Mouse (Mus musculus) CH12.LX (cell line): ENCODE data around the gene Ptprg. TPM values are rescaled to one million over a fixed set of nuclear protein-coding genes. Genes with fewer than 3 reads are reported as not detected.

ENCODE experiments used
- DNase-seq: peaks from one replicate; pipeline ENCODE4 v3.0.0-alpha.2; 2013; ENCODE audit errors: extremely low read depth
- H3K27ac ChIP-seq: 2 replicates; pipeline ENCODE4 v1.5.1; 2012; ENCODE audit warnings: low read depth, mild to moderate bottlenecking, control low read depth, moderate library complexity; ENCODE audit not compliant: insufficient read depth
- H3K27me3 ChIP-seq: replicated peaks from 2 replicates; pipeline ENCODE3; 2012; ENCODE audit warnings: inconsistent platforms
- H3K36me3 ChIP-seq, 2 experiments: replicated peaks in 1 of 2; 2 replicates each; pipeline versions ENCODE3 to v1.6.1; 2012; ENCODE audit warnings: inconsistent platforms in 1 of 2, low read length in 1 of 2, mild to moderate bottlenecking in 1 of 2, mixed read lengths in 1 of 2, moderate library complexity in 1 of 2; ENCODE audit not compliant: control insufficient read depth in 1 of 2, insufficient read depth in 1 of 2
- H3K4me1 ChIP-seq, 2 experiments: 2 replicates each; pipeline ENCODE4 v1.6.1; 2012; ENCODE audit warnings: inconsistent platforms in 1 of 2, moderate library complexity in 1 of 2; ENCODE audit not compliant: insufficient read depth in 2 of 2, control insufficient read depth in 1 of 2
- H3K4me2 ChIP-seq: 2 replicates; pipeline ENCODE4 v1.6.1; 2012; ENCODE audit warnings: low read depth, mild to moderate bottlenecking, control low read depth; ENCODE audit not compliant: poor library complexity, insufficient read depth, severe bottlenecking
- H3K4me3 ChIP-seq, 3 experiments: fragments of 150-350 bp in 1 of 3; sonication (generic) in 1 of 3; replicated peaks in 1 of 3; 2 replicates each; pipeline versions ENCODE3 to v1.5.1; 2011 to 2012; ENCODE audit warnings: low read depth in 2 of 3, low read length in 2 of 3, mild to moderate bottlenecking in 2 of 3, moderate library complexity in 2 of 3, control low read depth in 1 of 3, improper control_type of control experiment in 1 of 3, inconsistent platforms in 1 of 3, mixed read lengths in 1 of 3; ENCODE audit not compliant: poor library complexity in 1 of 3
- H3K79me2 ChIP-seq: replicated peaks from 2 replicates; pipeline ENCODE4 v1.6.1; 2012; ENCODE audit warnings: mild to moderate bottlenecking, moderate library complexity; ENCODE audit not compliant: control insufficient read depth, poor library complexity, insufficient read depth, severe bottlenecking; ENCODE audit errors: extremely low read depth
- H3K9ac ChIP-seq: 2 replicates; pipeline ENCODE4 v1.6.1; 2012; ENCODE audit warnings: low read depth, mild to moderate bottlenecking, control low read depth, moderate library complexity; ENCODE audit not compliant: insufficient read depth
- H3K9me3 ChIP-seq: replicated peaks from 2 replicates; pipeline ENCODE3; 2012; ENCODE audit warnings: low read length, inconsistent platforms, mixed read lengths
- BHLHE40 ChIP-seq: IDR thresholded peaks from 2 replicates; pipeline ENCODE4 v1.6.1; 2011; ENCODE audit warnings: mild to moderate bottlenecking, low read depth, low read length, improper control_type of control experiment
- CHD2 ChIP-seq: IDR thresholded peaks from 2 replicates; pipeline ENCODE4 v1.6.1; 2011; ENCODE audit warnings: low read length, improper control_type of control experiment
- CTCF ChIP-seq, 2 experiments: IDR thresholded peaks in 1 of 2; conservative IDR thresholded peaks in 1 of 2; 2 replicates each; pipeline ENCODE4 v1.5.1; 2011 to 2012; ENCODE audit warnings: low read depth in 2 of 2, low read length in 2 of 2, improper control_type of control experiment in 1 of 2, inconsistent platforms in 1 of 2, mild to moderate bottlenecking in 1 of 2, moderate library complexity in 1 of 2
- E2F4 ChIP-seq: IDR thresholded peaks from 2 replicates; pipeline ENCODE4 v1.6.1; 2011; ENCODE audit warnings: low read depth, low read length, improper control_type of control experiment; ENCODE audit not compliant: insufficient replicate concordance
- EP300 ChIP-seq: IDR thresholded peaks from 2 replicates; pipeline ENCODE4 v1.6.1; 2011; ENCODE audit warnings: low read length, improper control_type of control experiment
- GABPA ChIP-seq: IDR thresholded peaks from 2 replicates; pipeline ENCODE4 v1.6.1; 2012; ENCODE audit warnings: low read depth, low read length, improper control_type of control experiment, inconsistent platforms; ENCODE audit not compliant: insufficient replicate concordance
- HCFC1 ChIP-seq: IDR thresholded peaks from 2 replicates; pipeline ENCODE4 v1.6.1; 2012; ENCODE audit warnings: low read depth, mild to moderate bottlenecking, inconsistent platforms, low read length, improper control_type of control experiment
- IRF4 ChIP-seq: IDR thresholded peaks from 2 replicates; pipeline ENCODE4 v1.6.1; 2014; ENCODE audit warnings: low read depth, mild to moderate bottlenecking, inconsistent platforms, low read length, improper control_type of control experiment
- JUN ChIP-seq: IDR thresholded peaks from 2 replicates; pipeline ENCODE4 v1.6.1; 2011; ENCODE audit warnings: low read depth, mild to moderate bottlenecking, low read length, improper control_type of control experiment, moderate library complexity; ENCODE audit not compliant: insufficient read depth
- JUND ChIP-seq: conservative IDR thresholded peaks from 2 replicates; pipeline ENCODE4 v1.6.1; 2011; ENCODE audit warnings: low read depth, low read length, improper control_type of control experiment
- KAT2A ChIP-seq: IDR thresholded peaks from 2 replicates; pipeline ENCODE4 v1.6.1; 2012; ENCODE audit warnings: low read length, improper control_type of control experiment, inconsistent platforms; ENCODE audit not compliant: insufficient replicate concordance
- MAFK ChIP-seq: IDR thresholded peaks from 2 replicates; pipeline ENCODE4 v1.6.1; 2011; ENCODE audit warnings: low read length, improper control_type of control experiment; ENCODE audit not compliant: insufficient replicate concordance
- MAX ChIP-seq: IDR thresholded peaks from 2 replicates; pipeline ENCODE4 v1.6.1; 2011; ENCODE audit warnings: low read length, improper control_type of control experiment
- MAZ ChIP-seq: IDR thresholded peaks from 2 replicates; pipeline ENCODE4 v1.6.1; 2012; ENCODE audit warnings: low read depth, mild to moderate bottlenecking, inconsistent platforms, low read length, improper control_type of control experiment, moderate library complexity
- MEF2A ChIP-seq: IDR thresholded peaks from 2 replicates; pipeline ENCODE4 v1.6.1; 2014; ENCODE audit warnings: low read depth, mild to moderate bottlenecking, inconsistent platforms, low read length, improper control_type of control experiment, borderline replicate concordance
- MYC ChIP-seq: IDR thresholded peaks from 2 replicates; pipeline ENCODE4 v1.6.1; 2011; ENCODE audit warnings: low read depth, mild to moderate bottlenecking, improper control_type of control experiment, low read length
- NELFE ChIP-seq: IDR thresholded peaks from 2 replicates; pipeline ENCODE4 v1.6.1; 2011; ENCODE audit warnings: low read depth, low read length, improper control_type of control experiment
- PAX5 ChIP-seq: IDR thresholded peaks from 2 replicates; pipeline ENCODE4 v1.6.1; 2012; ENCODE audit warnings: low read length, inconsistent platforms, mixed read lengths
- POLR2A ChIP-seq: IDR thresholded peaks from 2 replicates; pipeline ENCODE4 v1.6.1; 2011; ENCODE audit warnings: low read depth, mild to moderate bottlenecking, improper control_type of control experiment, low read length
- POLR2AphosphoS2 ChIP-seq: IDR thresholded peaks from 2 replicates; pipeline ENCODE4 v1.6.1; 2011; ENCODE audit warnings: low read depth, low read length, improper control_type of control experiment
- RCOR1 ChIP-seq: conservative IDR thresholded peaks from 2 replicates; pipeline ENCODE4 v1.6.1; 2012; ENCODE audit warnings: low read depth, mild to moderate bottlenecking, inconsistent platforms, low read length, improper control_type of control experiment
- SMC3 ChIP-seq: IDR thresholded peaks from 2 replicates; pipeline ENCODE4 v1.6.1; 2011; ENCODE audit warnings: low read depth, low read length, improper control_type of control experiment
- TBP ChIP-seq: conservative IDR thresholded peaks from 2 replicates; pipeline ENCODE4 v1.6.1; 2011; ENCODE audit warnings: low read depth, low read length, improper control_type of control experiment
- TCF12 ChIP-seq: IDR thresholded peaks from 2 replicates; pipeline ENCODE4 v1.6.1; 2014; ENCODE audit warnings: low read depth, mild to moderate bottlenecking, inconsistent platforms, low read length, improper control_type of control experiment
- UBTF ChIP-seq: IDR thresholded peaks from 2 replicates; pipeline ENCODE4 v1.6.1; 2012; ENCODE audit warnings: low read depth, mild to moderate bottlenecking, inconsistent platforms, low read length, improper control_type of control experiment, moderate library complexity
- USF1 ChIP-seq: IDR thresholded peaks from 2 replicates; pipeline ENCODE4 v1.6.1; 2014; ENCODE audit warnings: low read depth, mild to moderate bottlenecking, inconsistent platforms, low read length, improper control_type of control experiment
- ZC3H11A ChIP-seq: IDR thresholded peaks from 2 replicates; pipeline ENCODE4 v1.6.1; 2012; ENCODE audit warnings: low read depth, mild to moderate bottlenecking, inconsistent platforms, low read length, improper control_type of control experiment
- ZKSCAN1 ChIP-seq: IDR thresholded peaks from 2 replicates; pipeline ENCODE4 v1.6.1; 2012; ENCODE audit warnings: low read depth, inconsistent platforms, low read length, improper control_type of control experiment, borderline replicate concordance
- ZNF384 ChIP-seq: IDR thresholded peaks from 2 replicates; pipeline ENCODE4 v1.6.1; 2012; ENCODE audit warnings: low read depth, low read length, improper control_type of control experiment, inconsistent platforms
- dilution Hi-C: fragments of 300-500 bp; cut with MboI; formaldehyde crosslinking; loops from 2 replicates; pipeline ENCODE4 v1.14.3; 2020; ENCODE audit warnings: low sequenced_read_pairs; ENCODE audit not compliant: extremely low pct_unique_long_range_greater_than_20kb, extremely low pct_ligation_motif_present
- in situ Hi-C: fragments of 300-500 bp; cut with MboI; formaldehyde crosslinking; loops from 3 replicates; pipeline ENCODE4 v1.14.3; 2019; ENCODE audit warnings: low sequenced_read_pairs, low pct_ligation_motif_present, low pct_unique_long_range_greater_than_20kb, mixed read lengths
- polyA plus RNA-seq: library from polyadenylated mRNA; unstranded; fragments of >175 nt; gene quantifications from 2 replicates; pipeline ENCODE4 v1.2.1, GENCODE M21; 2012; ENCODE audit warnings: low read depth; ENCODE audit not compliant: insufficient read length
- total RNA-seq, 2 experiments: library from RNA; depleted of rRNA; stranded (reverse); fragments of 300-350 nt in 1 of 2; fragments of >200 nt in 1 of 2; gene quantifications; 2 replicates each; pipeline ENCODE4 v1.2.3; 2012 to 2014

Gene Ptprg
- total and polyA plus RNA-seq, 3 experiments = 0.08 TPM; not detected in 2

- H3K4me2 ChIP-seq = no peak overlapping the region
- DNase-seq = no peak
Observed at GRCm38 (mm10) chr14:11534456-11534855, 18.9 kb upstream of the Ptprg start.

GRCm38 (mm10) chr14:11536121-11536520 lies 17.2 kb upstream of the Ptprg start:
- TF ChIP-seq USF1 (no peak), BHLHE40 (no peak), IRF4 (no peak), CHD2 (no peak), ZKSCAN1 (no peak), MAZ (no peak), MAX (no peak), KAT2A (no peak), JUND (no peak), RCOR1 (no peak), MEF2A (no peak), E2F4 (no peak), EP300 (no peak), POLR2AphosphoS2 (no peak), JUN (no peak), ZC3H11A (no peak), SMC3 (no peak), NELFE (no peak), TCF12 (no peak), UBTF (no peak)
- H3K79me2 ChIP-seq = no peaks in the 10 kb centered on the region
- no peak overlapping the region for H3K9ac ChIP-seq
- no peak overlapping the region for H3K27ac ChIP-seq
- H3K9me3 ChIP-seq = peaks cover 68% of the 10 kb centered on the region
- no peaks in the 10 kb centered on the region for H3K4me1 ChIP-seq
- in situ Hi-C loops (no loop called here), dilution Hi-C loops (no loop called here)
- DNase-seq = no peak
- no peak overlapping the region for H3K4me3 ChIP-seq
- no peak overlapping the region for H3K4me2 ChIP-seq
- no peaks in the 10 kb centered on the region for H3K27me3 ChIP-seq
- H3K36me3 ChIP-seq = no peaks in the 10 kb centered on the region

More at GRCm38 (mm10) chr14:11534456-11534855, 18.9 kb upstream of the Ptprg start:
- in situ Hi-C loops (no loop called here), dilution Hi-C loops (no loop called here)
- no peak overlapping the region for H3K27ac ChIP-seq
- H3K9me3 ChIP-seq = peaks cover 73% of the 10 kb centered on the region
- no peaks in the 10 kb centered on the region for H3K4me1 ChIP-seq
- H3K27me3 ChIP-seq = no peaks in the 10 kb centered on the region
- H3K9ac ChIP-seq = no peak overlapping the region
- H3K4me3 ChIP-seq = no peak overlapping the region
- H3K79me2 ChIP-seq = no peaks in the 10 kb centered on the region
- TF ChIP-seq POLR2A = no peak
- TF ChIP-seq MYC = no peak
- TF ChIP-seq EP300 = no peak
- TF ChIP-seq MAFK = no peak
- no peak for TF ChIP-seq CTCF (conservative IDR thresholded peaks at IDR 0.05 in 1 of 2, IDR thresholded peaks at IDR 0.05 in 1 of 2; ENCODE audit: low read depth in 2 of 2, low read length in 2 of 2)
- no peak for TF ChIP-seq ZNF384
- no peak for TF ChIP-seq E2F4
- no peak for TF ChIP-seq TCF12
- TF ChIP-seq MEF2A = no peak
- no peak for TF ChIP-seq UBTF
- TF ChIP-seq POLR2AphosphoS2 = no peak
- no peak for TF ChIP-seq PAX5
- TF ChIP-seq IRF4 = no peak
- TF ChIP-seq HCFC1 = no peak
- no peak for TF ChIP-seq TBP
- no peak for TF ChIP-seq GABPA
- no peaks in the 10 kb centered on the region for H3K36me3 ChIP-seq
